Mouse (Mus musculus) intestine, embryonic 16.5 days (tissue): ENCODE measurements around the gene Nynrin. TPM values are rescaled to one million over a fixed set of nuclear protein-coding genes. Genes with fewer than 3 reads are reported as not detected.
A peak's percentile ranks its signal among the peaks of the same experiment; 100 is the strongest.

ENCODE experiments used
- ATAC-seq: fragments of 200-750 bp; cut with Nextera tagmentation; 2 replicates; pipeline ENCODE4 v1.8.0; 2017; ENCODE audit warnings: moderate TSS enrichment, moderate library complexity
- H3K27ac ChIP-seq: fragments of 300-500 bp; sonication (generic); 2 replicates; pipeline ENCODE4 v1.5.1; 2014; ENCODE audit warnings: mild to moderate bottlenecking, low read length
- H3K27me3 ChIP-seq: fragments of 300-500 bp; sonication (generic); replicated peaks from 2 replicates; pipeline ENCODE4 v1.6.1; 2014; ENCODE audit warnings: low read length, control low read depth, mixed read lengths; ENCODE audit not compliant: control insufficient read depth, insufficient read depth
- H3K36me3 ChIP-seq: fragments of 300-500 bp; sonication (generic); 2 replicates; pipeline ENCODE4 v1.6.1; 2014; ENCODE audit warnings: low read length, control low read depth; ENCODE audit not compliant: control insufficient read depth, insufficient read depth
- H3K4me1 ChIP-seq: fragments of 300-500 bp; sonication (generic); 2 replicates; pipeline ENCODE4 v1.6.1; 2014; ENCODE audit warnings: low read length, control low read depth, mixed read lengths; ENCODE audit not compliant: control insufficient read depth, insufficient read depth
- H3K4me2 ChIP-seq: fragments of 300-500 bp; sonication (generic); 2 replicates; pipeline ENCODE4 v1.6.1; 2014; ENCODE audit warnings: low read depth, low read length, control low read depth
- H3K4me3 ChIP-seq: fragments of 300-500 bp; sonication (generic); 2 replicates; pipeline ENCODE4 v1.5.1; 2014; ENCODE audit warnings: mild to moderate bottlenecking, low read length
- H3K9ac ChIP-seq: fragments of 300-500 bp; sonication (generic); 2 replicates; pipeline ENCODE4 v1.6.1; 2014; ENCODE audit warnings: low read depth, low read length
- H3K9me3 ChIP-seq: fragments of 300-500 bp; sonication (generic); 2 replicates; pipeline ENCODE4 v1.6.1; 2016; ENCODE audit warnings: low read length, control low read depth; ENCODE audit not compliant: control insufficient read depth
- WGBS: fragments of 180-500 bp; shearing (Covaris S2); extraction: QIAGEN DNeasy Blood & Tissue Kit; methylation state at CpG from one replicate; pipeline ENCODE4 v1.1.7; 2014; 5-methylcytosine and 5-hydroxymethylcytosine counted together
- polyA plus RNA-seq: library from polyadenylated mRNA; unstranded; fragments of >200 nt; fragmentation: Nextera tagmentation; extraction: Ambion mirVana; gene quantifications from 2 replicates; pipeline ENCODE4 v1.2.1, GENCODE M21; 2015

Nynrin gene
- polyA plus RNA-seq, 1 experiment from 2014 or later: 12.6 TPM

GRCm38 (mm10) chr14:55834808-55835533, 18.8 kb upstream of the Nynrin start:
- WGBS: 80% methylated on average over 5 of the region's 5 CpGs
- H3K4me3 ChIP-seq: no peak overlapping the region
- H3K9me3 ChIP-seq: no peaks in the 10 kb centered on the region
- H3K36me3 ChIP-seq: no peaks in the 10 kb centered on the region
- H3K4me2 ChIP-seq: no peak overlapping the region
- no peak for ATAC-seq
- no peak overlapping the region for H3K9ac ChIP-seq
- no peak overlapping the region for H3K27ac ChIP-seq
- H3K4me1 ChIP-seq: no peaks in the 10 kb centered on the region
- no peaks in the 10 kb centered on the region for H3K27me3 ChIP-seq

DNA sequence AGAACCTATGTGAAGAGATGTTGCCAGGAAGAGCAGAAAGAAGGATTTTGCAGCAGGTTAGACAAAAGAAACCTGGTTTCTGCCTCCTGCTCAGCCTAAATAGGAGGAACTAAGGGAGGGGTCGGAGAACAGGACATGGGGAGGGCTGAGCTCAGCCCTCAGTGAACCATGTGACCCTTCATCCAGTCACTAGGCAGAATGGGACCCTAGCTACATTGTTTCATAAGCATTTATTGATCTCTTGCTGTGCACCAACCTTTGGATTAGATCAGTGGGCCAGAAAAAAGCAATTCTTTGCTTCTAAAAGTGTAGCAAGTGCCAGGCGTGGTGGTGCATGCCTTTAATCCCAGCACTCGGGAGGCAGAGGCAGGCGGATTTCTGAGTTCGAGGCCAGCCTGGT, 15.5 kb upstream of the Nynrin start:
- no peak overlapping the region for H3K4me2 ChIP-seq
- H3K4me1 ChIP-seq: no peaks in the 10 kb centered on the region
- no peaks in the 10 kb centered on the region for H3K36me3 ChIP-seq
- no peaks in the 10 kb centered on the region for H3K27me3 ChIP-seq
- 82% methylated on average over 5 of the region's 5 CpGs for WGBS
- no peak overlapping the region for H3K27ac ChIP-seq
- H3K4me3 ChIP-seq: no peak overlapping the region
- ATAC-seq: no peak
- no peaks in the 10 kb centered on the region for H3K9me3 ChIP-seq
- H3K9ac ChIP-seq: no peak overlapping the region

- 86% methylated on average over 4 of the region's 4 CpGs for WGBS
- H3K4me1 ChIP-seq: no peaks in the 10 kb centered on the region
Observed at GRCm38 (mm10) chr14:55838740-55839139, 15.1 kb upstream of the Nynrin start.

GRCm38 (mm10) chr14:55840853-55841366, 12.9 kb upstream of the Nynrin start:
- 64% methylated on average over 4 of the region's 4 CpGs for WGBS
- Histone ChIP-seq H3K9me3 (no peaks in the 10 kb centered on the region), H3K4me2 (no peak overlapping the region), H3K27me3 (no peaks in the 10 kb centered on the region), H3K4me3 (no peak overlapping the region), H3K4me1 (no peaks in the 10 kb centered on the region), H3K36me3 (no peaks in the 10 kb centered on the region), H3K27ac (no peak overlapping the region), H3K9ac (no peak overlapping the region)
- no peak for ATAC-seq

More at GRCm38 (mm10) chr14:55838740-55839139, 15.1 kb upstream of the Nynrin start:
- no peak overlapping the region for H3K9ac ChIP-seq
- no peak overlapping the region for H3K4me2 ChIP-seq
- H3K9me3 ChIP-seq: no peaks in the 10 kb centered on the region
- H3K36me3 ChIP-seq: no peaks in the 10 kb centered on the region
- no peak overlapping the region for H3K4me3 ChIP-seq
- H3K27ac ChIP-seq: no peak overlapping the region
- no peaks in the 10 kb centered on the region for H3K27me3 ChIP-seq
- no peak for ATAC-seq

GRCm38 (mm10) chr14:55842794-55843193, 11.0 kb upstream of the Nynrin start:
- H3K27me3 ChIP-seq: no peaks in the 10 kb centered on the region
- no peaks in the 10 kb centered on the region for H3K4me1 ChIP-seq
- WGBS: 75% methylated on average over 4 of the region's 4 CpGs
- ATAC-seq: no peak
- no peak overlapping the region for H3K4me3 ChIP-seq
- H3K27ac ChIP-seq: no peak overlapping the region
- H3K4me2 ChIP-seq: no peak overlapping the region
- no peaks in the 10 kb centered on the region for H3K36me3 ChIP-seq
- no peak overlapping the region for H3K9ac ChIP-seq
- H3K9me3 ChIP-seq: no peaks in the 10 kb centered on the region

- Histone ChIP-seq H3K27me3 (no peaks in the 10 kb centered on the region), H3K9ac (no peak overlapping the region), H3K36me3 (no peaks in the 10 kb centered on the region), H3K4me1 (0 out of 2 replicates have a peak, but pooled peaks cover under 1% of the 10 kb centered on the region), H3K27ac (no peak overlapping the region), H3K4me2 (no peak overlapping the region), H3K9me3 (no peaks in the 10 kb centered on the region), H3K4me3 (no peak overlapping the region)
- WGBS: 55% methylated on average over 9 of the region's 9 CpGs
- ATAC-seq: no peak
Observed at GRCm38 (mm10) chr14:55845506-55846294, 8.1 kb upstream of the Nynrin start.

- no peak overlapping the region for H3K9ac ChIP-seq
- H3K4me2 ChIP-seq: no peak overlapping the region
- peaks cover 24% of the 10 kb centered on the region for H3K4me1 ChIP-seq
- no peaks in the 10 kb centered on the region for H3K9me3 ChIP-seq
- no peak overlapping the region for H3K4me3 ChIP-seq
- no peaks in the 10 kb centered on the region for H3K27me3 ChIP-seq
- H3K36me3 ChIP-seq: no peaks in the 10 kb centered on the region
- no peak overlapping the region for H3K27ac ChIP-seq
- ATAC-seq: no peak
- WGBS: 45% methylated on average over 6 of the region's 6 CpGs
Observed at GRCm38 (mm10) chr14:55850885-55851284, 2.9 kb upstream of the Nynrin start.

- peak; percentile 55 for ATAC-seq
- Histone ChIP-seq H3K27me3 (no peaks in the 10 kb centered on the region), H3K4me3 (peak overlapping the region; percentile 73), H3K4me1 (peaks cover 41% of the 10 kb centered on the region), H3K27ac (peak overlapping the region; percentile 97), H3K4me2 (peak overlapping the region; percentile 78), H3K9me3 (no peaks in the 10 kb centered on the region), H3K9ac (peak overlapping the region; percentile 84), H3K36me3 (no peaks in the 10 kb centered on the region)
- WGBS: 5% methylated on average over 11 of the region's 11 CpGs
Observed at GRCm38 (mm10) chr14:55852646-55853551, 911 bp upstream of the Nynrin start.
